Mouse (Mus musculus) right cerebral cortex, adult 2 months (tissue): ENCODE measurements around the gene Kcnj12.
A peak's percentile ranks its signal among the peaks of the same experiment; 100 is the strongest.

Experiments used
- DNase-seq, 2 experiments: peaks; one replicate each; pipeline ENCODE4 v3.0.0; 2021 to 2022; ENCODE audit warnings: low spot score in 2 of 2

The Kcnj12 gene

GRCm38 (mm10) chr11:61024996-61025395 is 2.6 kb downstream of the Kcnj12 start:
- no peak for DNase-seq

GRCm38 (mm10) chr11:61025594-61025993 is 3.2 kb downstream of the Kcnj12 start:
- no peak for DNase-seq

GRCm38 (mm10) chr11:61026381-61026780 is 4.0 kb downstream of the Kcnj12 start:
- no peak for DNase-seq

- DNase-seq, result no peak
Measured at GRCm38 (mm10) chr11:61027160-61027559, 4.8 kb downstream of the Kcnj12 start.

GRCm38 (mm10) chr11:61028211-61028950 is 6.0 kb downstream of the Kcnj12 start:
- DNase-seq, result no peak

GRCm38 (mm10) chr11:61029116-61029740 is 6.9 kb downstream of the Kcnj12 start:
- DNase-seq, result no peak

- DNase-seq, result no peak
Measured at GRCm38 (mm10) chr11:61029864-61030595, 7.7 kb downstream of the Kcnj12 start.

- no peak for DNase-seq
Measured at GRCm38 (mm10) chr11:61031137-61031536, 8.8 kb downstream of the Kcnj12 start.

- no peak for DNase-seq
Measured at GRCm38 (mm10) chr11:61031658-61032445, 9.5 kb downstream of the Kcnj12 start.

GRCm38 (mm10) chr11:61032481-61032880 is 10.1 kb downstream of the Kcnj12 start:
- DNase-seq, result no peak

- no peak for DNase-seq
Measured at GRCm38 (mm10) chr11:61033160-61033559, 10.8 kb downstream of the Kcnj12 start.

GRCm38 (mm10) chr11:61036639-61037038 is 14.3 kb downstream of the Kcnj12 start:
- no peak for DNase-seq

- DNase-seq, result no peak
Measured at GRCm38 (mm10) chr11:61038277-61038782, 16.0 kb downstream of the Kcnj12 start.

- DNase-seq, result peak; percentile 67
Measured at GRCm38 (mm10) chr11:61040856-61041652, 18.7 kb downstream of the Kcnj12 start.

GRCm38 (mm10) chr11:61042593-61042992 is 20.2 kb downstream of the Kcnj12 start:
- DNase-seq, result no peak

- DNase-seq, result no peak
Measured at GRCm38 (mm10) chr11:61043055-61043992, 21.0 kb downstream of the Kcnj12 start.

- DNase-seq, result no peak
Measured at GRCm38 (mm10) chr11:61044741-61045140, 22.4 kb downstream of the Kcnj12 start.

GRCm38 (mm10) chr11:61047441-61047840 is 25.1 kb downstream of the Kcnj12 start:
- no peak for DNase-seq

GRCm38 (mm10) chr11:61051151-61051550 is 28.8 kb downstream of the Kcnj12 start:
- no peak for DNase-seq

- DNase-seq, result no peak
Measured at GRCm38 (mm10) chr11:61056871-61057270, 34.5 kb downstream of the Kcnj12 start.
